Mouse (Mus musculus): ENCODE results near the gene Thbs4.

GRCm38 (mm10) chr13:92705016-92705535 lies 89.5 kb downstream of the Thbs4 start:
- TF ChIP-seq GATA1 (IDR thresholded peaks at IDR 0.05; ENCODE audit: borderline replicate concordance, low read length) (no peak), FLI1 (IDR thresholded peaks at IDR 0.05; ENCODE audit: low read length) (no peak)
